Mouse (Mus musculus): ENCODE results near the gene Mill2. TPM values are rescaled to one million over a fixed set of nuclear protein-coding genes. Genes with fewer than 3 reads are reported as not detected.
A peak's percentile ranks its signal among the peaks of the same experiment; 100 is the strongest.

Gene Mill2
- polyA plus RNA-seq, 1 experiment from 2014 or later, result 0.53 TPM

DNA sequence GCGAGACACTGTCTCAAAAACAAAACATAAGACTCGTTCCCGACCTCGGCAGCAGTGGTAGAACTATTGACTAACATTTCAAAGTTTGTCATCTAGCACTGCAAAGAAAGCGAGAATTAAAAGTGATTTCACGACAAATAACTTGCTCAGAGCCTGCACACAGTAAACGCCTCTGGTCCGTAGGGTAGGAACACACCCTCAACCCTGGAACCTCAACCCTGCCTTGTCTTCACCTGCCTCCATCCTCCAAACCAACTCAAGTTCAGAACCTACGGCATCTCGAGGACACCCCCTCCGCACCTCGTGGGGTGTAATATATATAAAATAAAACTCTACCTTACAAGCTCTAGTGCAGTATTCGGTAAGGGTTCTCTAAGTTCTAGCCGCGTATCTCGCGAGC, 70.0 kb downstream of the Mill2 start:
- no peaks in the 10 kb centered on the region for H3K9me3 ChIP-seq
- peak overlapping the region; percentile 70 for H3K9ac ChIP-seq
- peak overlapping the region; percentile 76 for H3K4me2 ChIP-seq
- peak; percentile 22 for ATAC-seq (ENCODE audit: low FRiP score)
- peaks cover 29% of the 10 kb centered on the region for H3K4me1 ChIP-seq (replicated peaks)
- 7% methylated on average over 17 of the region's 17 CpGs for WGBS
- H3K27ac ChIP-seq, result no peak overlapping the region
- H3K27me3 ChIP-seq, result no peaks in the 10 kb centered on the region
- peak overlapping the region; percentile 64 for H3K4me3 ChIP-seq
- H3K36me3 ChIP-seq, result no peaks in the 10 kb centered on the region

DNA sequence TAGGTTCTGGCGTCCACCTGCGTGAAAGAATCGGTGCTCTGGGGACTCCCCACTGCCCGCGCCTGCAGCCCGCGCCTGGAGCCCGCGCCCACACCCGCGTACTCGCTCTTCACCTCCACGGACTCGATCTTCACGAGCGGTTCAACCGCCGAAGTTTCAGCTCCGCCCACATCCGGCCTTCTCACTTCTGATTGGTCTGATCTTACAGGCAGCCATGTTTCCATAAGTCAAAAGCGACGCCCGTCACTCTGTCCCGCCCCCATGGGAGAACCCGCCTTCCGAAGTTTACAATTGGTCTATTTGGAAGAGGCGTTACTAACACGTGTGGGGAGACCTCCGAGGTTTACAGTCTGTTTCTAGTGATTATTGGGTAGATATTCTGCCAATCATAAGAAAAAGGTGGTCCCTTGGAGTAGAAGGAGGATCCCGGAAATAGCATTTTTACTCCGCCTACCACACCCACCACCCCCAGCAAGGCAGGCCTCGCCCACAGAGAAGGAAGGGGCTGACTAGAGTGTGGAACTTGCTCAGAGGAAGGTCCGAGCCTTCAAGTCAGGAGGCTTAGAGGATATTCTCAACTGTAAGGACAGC, 70.6 kb downstream of the Mill2 start, which contains the start of gene Ccdc61:
Gene Ccdc61, minus strand, starts transcription at position 175 of the 591 bp plus-strand sequence.
- H3K36me3 ChIP-seq, result no peaks in the 10 kb centered on the region
- H3K4me1 ChIP-seq (replicated peaks), result peaks cover 29% of the 10 kb centered on the region
- peak within 1 kb of the TSS; percentile 64 for H3K4me3 ChIP-seq
- under 1% methylated on average over 33 of the region's 33 CpGs for WGBS
- H3K9ac ChIP-seq, result peak within 1 kb of the TSS; percentile 70
- H3K27ac ChIP-seq, result peak within 1 kb of the TSS; percentile 48
- H3K27me3 ChIP-seq, result no peaks in the 10 kb centered on the region
- peak; percentile 99 for ATAC-seq (ENCODE audit: low FRiP score)
- H3K9me3 ChIP-seq, result no peaks in the 10 kb centered on the region
- peak within 1 kb of the TSS; percentile 76 for H3K4me2 ChIP-seq

Other genes with a start within 250 kb of the Mill2 start
- gene Psg23, start 223.5 kb upstream of the Mill2 start, polyA plus RNA-seq (2015; fragmentation: Nextera tagmentation; extraction: Ambion mirVana), result not detected in 2 replicates
- gene Psg21, start 183.2 kb upstream of the Mill2 start, polyA plus RNA-seq (2015; fragmentation: Nextera tagmentation; extraction: Ambion mirVana), result not detected in 2 replicates
- not detected in 2 replicates for gene Psg20, start 153.8 kb upstream of the Mill2 start, polyA plus RNA-seq (2015; fragmentation: Nextera tagmentation; extraction: Ambion mirVana)
- gene Psg22, start 121.9 kb upstream of the Mill2 start, polyA plus RNA-seq (2015; fragmentation: Nextera tagmentation; extraction: Ambion mirVana), result not detected in 2 replicates
- not detected in 2 replicates for gene Psg19, start 41.4 kb upstream of the Mill2 start, polyA plus RNA-seq (2015; fragmentation: Nextera tagmentation; extraction: Ambion mirVana)
- gene Psg17, start 18.4 kb upstream of the Mill2 start, polyA plus RNA-seq (2015; fragmentation: Nextera tagmentation; extraction: Ambion mirVana), result not detected in 2 replicates
- gene Pglyrp1, start 31.4 kb downstream of the Mill2 start, polyA plus RNA-seq (2015; fragmentation: Nextera tagmentation; extraction: Ambion mirVana), result 13.7 TPM in 2 replicates
- 23.5 and 23.6 TPM in 2 replicates for gene Ccdc61, start 70.4 kb downstream of the Mill2 start, polyA plus RNA-seq (2015; fragmentation: Nextera tagmentation; extraction: Ambion mirVana)
- 14.9 and 15.8 TPM in 2 replicates for gene Nova2, start 85.9 kb downstream of the Mill2 start, polyA plus RNA-seq (2015; fragmentation: Nextera tagmentation; extraction: Ambion mirVana)
- gene Nanos2, start 147.4 kb downstream of the Mill2 start, polyA plus RNA-seq (2015; fragmentation: Nextera tagmentation; extraction: Ambion mirVana), result 0.75 and 1.1 TPM in 2 replicates
- gene Mypop, start 151.3 kb downstream of the Mill2 start, polyA plus RNA-seq (2015; fragmentation: Nextera tagmentation; extraction: Ambion mirVana), result 4.8 and 5.2 TPM in 2 replicates
- 23.4 and 24.6 TPM in 2 replicates for gene Irf2bp1, start 164.1 kb downstream of the Mill2 start, polyA plus RNA-seq (2015; fragmentation: Nextera tagmentation; extraction: Ambion mirVana)
- not detected in 2 replicates for gene Foxa3, start 183.6 kb downstream of the Mill2 start, polyA plus RNA-seq (2015; fragmentation: Nextera tagmentation; extraction: Ambion mirVana)
- 29.7 and 30.1 TPM in 2 replicates for gene Sympk, start 184.4 kb downstream of the Mill2 start, polyA plus RNA-seq (2015; fragmentation: Nextera tagmentation; extraction: Ambion mirVana)
- gene Rsph6a, start 214.7 kb downstream of the Mill2 start, polyA plus RNA-seq (2015; fragmentation: Nextera tagmentation; extraction: Ambion mirVana), result not detected in 2 replicates
- gene Dmwd, start 236.3 kb downstream of the Mill2 start, polyA plus RNA-seq (2015; fragmentation: Nextera tagmentation; extraction: Ambion mirVana), result 25.4 and 25.6 TPM in 2 replicates
- 9.4 and 11.6 TPM in 2 replicates for gene Dmpk, start 243.9 kb downstream of the Mill2 start, polyA plus RNA-seq (2015; fragmentation: Nextera tagmentation; extraction: Ambion mirVana)